Mouse (Mus musculus): ENCODE data around the gene Wnt1.
"Not testable (repeated sequence)": the region's sequence is repeated elsewhere in the genome, so short reads cannot be mapped to it uniquely, and the experiment has no call there.

Gene Wnt1

DNA sequence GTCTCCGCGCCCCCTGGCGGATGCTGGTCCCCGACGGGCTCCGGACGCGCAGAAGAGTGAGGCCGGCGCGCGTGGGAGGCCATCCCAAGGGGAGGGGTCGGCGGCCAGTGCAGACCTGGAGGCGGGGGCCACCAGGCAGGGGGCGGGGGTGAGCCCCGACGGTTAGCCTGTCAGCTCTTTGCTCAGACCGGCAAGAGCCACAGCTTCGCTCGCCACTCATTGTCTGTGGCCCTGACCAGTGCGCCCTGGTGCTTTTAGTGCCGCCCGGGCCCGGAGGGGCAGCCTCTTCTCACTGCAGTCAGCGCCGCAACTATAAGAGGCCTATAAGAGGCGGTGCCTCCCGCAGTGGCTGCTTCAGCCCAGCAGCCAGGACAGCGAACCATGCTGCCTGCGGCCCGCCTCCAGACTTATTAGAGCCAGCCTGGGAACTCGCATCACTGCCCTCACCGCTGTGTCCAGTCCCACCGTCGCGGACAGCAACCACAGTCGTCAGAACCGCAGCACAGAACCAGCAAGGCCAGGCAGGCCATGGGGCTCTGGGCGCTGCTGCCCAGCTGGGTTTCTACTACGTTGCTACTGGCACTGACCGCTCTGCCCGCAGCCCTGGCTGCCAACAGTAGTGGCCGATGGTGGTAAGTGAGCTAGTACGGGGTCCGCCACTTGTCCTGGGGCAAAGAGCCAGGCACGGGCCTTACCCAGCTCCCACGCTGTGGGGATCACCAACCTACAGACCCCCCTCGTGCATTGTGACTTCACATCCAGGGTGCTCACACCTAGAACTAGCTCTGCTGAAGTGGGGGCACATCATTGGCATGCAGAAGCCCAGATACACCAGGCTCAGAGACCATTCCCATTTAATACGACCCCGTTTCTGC is at the start of gene Wnt1:
Wnt1 (plus strand) TSS at position 197 of the 875 bp plus-strand sequence.
- peak; percentile 60 for DNase-seq

DNA sequence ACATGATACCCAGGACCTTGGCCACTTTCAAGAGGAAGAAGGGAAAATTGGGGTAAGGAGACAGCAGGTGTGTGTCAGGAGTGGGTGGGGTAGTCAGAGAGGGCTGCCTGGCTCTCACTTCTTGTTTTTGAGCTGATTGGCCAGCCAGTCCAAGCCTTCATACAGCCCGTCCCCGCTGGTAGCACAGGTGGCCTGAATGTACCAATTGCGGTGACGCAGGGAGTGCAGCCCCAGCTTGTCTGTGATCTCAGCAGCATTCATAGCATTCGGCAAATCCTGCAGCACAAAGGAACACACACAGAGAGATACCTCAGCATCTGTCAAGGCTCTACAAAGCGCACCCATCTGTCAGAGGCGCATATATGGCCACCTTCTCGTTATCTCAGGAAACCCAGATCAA is 49.4 kb upstream of the Wnt1 start:
- no peak for DNase-seq

DNA sequence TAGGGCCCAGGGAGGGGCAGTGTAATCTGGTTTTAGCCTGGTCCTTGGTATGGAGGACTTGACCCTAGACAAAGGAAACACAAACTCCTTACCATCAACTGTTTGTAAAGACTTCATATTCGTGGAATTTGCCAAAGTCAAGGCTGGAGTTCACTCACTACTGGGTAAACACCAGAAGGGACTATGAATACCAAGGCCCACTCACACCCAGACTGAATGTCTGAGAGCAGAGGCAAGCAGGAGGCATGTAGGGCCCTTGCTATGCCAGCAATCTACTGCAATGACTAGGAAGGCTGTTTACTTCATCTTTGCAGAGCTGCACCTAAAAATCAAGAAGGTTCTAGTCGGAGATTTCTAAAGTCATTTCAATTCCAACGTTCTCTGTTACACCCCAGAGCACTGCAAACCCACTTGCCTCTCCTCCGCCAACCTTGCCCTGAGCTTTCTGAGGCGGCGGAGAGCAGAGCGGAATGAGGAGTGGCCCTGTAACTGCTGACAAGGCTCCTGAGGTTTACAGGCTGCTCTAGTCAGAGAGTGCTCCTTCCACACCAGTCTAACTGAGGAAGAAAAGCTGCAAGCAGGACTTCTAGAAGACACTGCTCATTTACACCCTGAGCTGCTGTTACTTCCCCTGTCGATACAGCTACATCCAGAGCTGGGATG is 46.8 kb upstream of the Wnt1 start:
- DNase-seq, result no peak

DNA sequence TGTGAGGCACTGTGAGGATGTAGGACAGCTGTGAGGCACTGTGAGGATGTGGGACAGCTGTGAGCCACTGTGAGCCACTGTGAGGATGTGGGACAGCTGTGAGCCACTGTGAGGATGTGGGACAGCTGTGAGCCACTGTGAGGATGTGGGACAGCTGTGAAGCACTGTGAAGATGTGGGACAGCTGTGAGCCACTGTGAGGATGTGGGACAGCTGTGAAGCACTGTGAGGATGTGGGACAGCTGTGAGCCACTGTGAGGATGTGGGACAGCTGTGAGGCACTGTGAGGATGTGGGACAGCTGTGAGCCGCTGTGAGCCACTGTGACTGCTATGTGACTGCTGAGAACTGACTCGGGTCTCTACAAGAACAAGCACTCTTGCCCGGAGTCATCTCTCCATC is 45.8 kb upstream of the Wnt1 start:
- not testable (repeated sequence) for DNase-seq

DNA sequence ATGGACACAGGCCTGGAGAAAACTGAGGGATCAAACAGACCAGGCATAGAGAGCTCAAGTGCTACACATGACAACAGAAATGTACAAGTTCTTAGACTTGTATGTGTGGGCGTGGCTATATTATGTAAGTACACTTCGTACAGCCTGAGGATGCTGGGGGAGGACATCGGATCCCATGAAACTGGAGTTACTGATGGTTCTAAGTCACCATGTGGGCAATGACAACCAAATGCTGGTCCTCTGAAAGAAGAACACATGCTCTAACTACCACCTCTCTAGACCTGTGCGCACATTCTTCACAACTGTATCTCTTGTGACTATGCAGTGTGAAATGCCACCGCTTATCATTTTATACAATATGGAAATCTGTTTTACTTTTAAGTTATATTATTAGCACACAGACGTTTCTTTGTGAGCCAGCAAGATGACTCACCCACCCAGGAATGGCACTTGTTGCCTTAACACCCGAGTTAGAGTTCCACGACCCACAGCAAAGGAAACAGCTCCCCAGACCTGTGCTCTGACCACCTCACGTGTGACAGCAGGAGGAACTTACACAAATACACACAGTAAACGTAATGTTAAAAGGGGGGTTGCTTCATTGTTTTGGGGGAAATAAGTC is 43.2 kb upstream of the Wnt1 start:
- no peak for DNase-seq

DNA sequence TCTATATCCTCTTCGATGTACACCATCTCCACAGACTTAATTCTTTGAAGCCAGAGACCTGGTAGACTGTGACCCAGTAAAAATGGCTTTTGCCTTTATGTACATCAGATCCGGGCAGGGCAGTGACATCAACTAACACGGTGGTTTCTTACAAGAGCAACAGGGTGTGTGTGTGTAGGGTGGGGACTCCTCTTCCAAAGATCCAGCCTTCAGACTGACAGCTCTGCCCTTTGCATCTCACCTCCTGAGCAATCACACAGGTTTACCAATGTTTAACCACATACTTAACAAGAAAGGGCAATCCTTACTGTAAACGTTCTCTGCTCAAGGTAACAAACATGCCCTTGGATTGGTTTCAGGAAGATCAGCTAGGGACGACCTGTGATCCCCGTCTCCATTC is 42.4 kb upstream of the Wnt1 start:
- DNase-seq, result peak; percentile 30

DNA sequence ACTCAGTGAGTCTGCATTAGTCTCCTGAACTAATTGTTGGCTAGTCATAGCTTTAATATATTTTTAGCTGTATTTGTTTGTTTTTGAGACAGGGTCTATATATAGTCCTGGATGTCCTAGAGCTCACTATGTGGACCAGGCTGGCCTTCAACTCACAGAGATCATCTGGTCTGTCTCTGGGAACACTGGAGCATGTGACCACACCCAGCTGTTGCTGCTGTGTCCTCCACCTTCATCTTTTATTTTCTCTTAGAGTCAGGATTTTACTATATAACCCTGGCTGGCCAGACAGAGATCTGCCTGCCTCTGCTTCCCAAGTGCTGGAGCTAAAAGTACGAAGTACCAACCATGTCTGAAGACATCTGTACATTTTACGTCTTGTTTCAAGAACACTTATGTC is 40.6 kb upstream of the Wnt1 start:
- no peak for DNase-seq

DNA sequence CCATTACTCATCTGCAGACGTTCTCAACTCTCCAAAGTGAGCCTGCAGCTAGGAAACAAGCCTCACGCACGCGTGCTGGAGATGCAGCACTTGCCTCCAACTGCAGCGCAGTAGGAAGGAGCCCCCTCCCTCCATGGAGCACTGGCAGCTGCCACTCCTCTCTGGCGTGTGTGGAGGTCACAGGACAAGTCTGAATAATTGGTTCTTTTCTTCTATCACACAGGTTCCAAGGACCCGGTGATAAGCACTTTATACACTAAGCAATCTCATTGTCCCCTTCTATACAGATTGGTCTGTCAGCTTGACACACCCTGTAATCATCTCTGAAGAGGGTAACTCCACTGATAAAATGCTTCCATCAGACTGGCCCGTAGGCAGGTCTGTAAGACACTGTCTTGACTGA is 36.6 kb upstream of the Wnt1 start:
- no peak for DNase-seq

DNA sequence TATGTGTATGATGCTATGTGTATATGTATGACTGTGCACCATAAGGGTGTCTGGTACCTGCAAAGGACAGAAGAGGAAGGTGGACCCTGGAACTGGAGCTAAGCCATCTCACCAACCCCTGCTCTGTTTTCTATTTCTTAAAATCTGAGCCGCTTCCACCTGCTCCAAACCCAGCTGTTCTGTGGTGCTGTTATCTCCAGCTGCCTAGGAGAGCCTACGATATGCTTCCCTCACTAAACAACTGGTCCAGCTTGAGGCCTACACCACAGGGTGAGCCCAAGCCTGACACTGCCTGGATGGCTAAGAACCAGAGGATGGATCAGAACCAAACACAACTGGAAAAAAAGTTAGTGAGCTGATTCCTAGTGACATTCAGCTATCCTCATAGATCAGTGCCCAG is 35.5 kb upstream of the Wnt1 start:
- DNase-seq, result no peak

DNA sequence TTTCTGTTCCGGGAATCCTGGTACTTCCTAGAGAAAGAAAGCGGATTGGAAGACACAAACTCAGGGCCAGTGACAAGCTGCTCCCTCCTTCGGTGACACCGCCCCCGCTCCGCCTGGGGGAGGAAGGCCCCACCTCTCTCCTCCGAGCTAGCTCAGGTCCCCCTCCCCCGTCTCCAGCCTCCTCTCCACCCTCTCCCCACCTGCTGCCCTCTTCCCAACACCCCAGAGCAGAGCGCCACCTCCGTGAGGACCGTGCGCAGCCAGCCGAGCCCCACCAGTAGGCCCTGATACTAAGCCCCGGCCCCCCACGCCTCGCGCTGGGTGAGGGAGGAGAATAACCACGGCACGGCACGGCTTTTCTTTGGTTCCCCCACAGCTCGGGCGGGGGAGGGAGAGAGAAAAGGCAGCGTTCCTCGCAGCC is 27.4 kb upstream of the Wnt1 start:
- peak; percentile 89 for DNase-seq

DNA sequence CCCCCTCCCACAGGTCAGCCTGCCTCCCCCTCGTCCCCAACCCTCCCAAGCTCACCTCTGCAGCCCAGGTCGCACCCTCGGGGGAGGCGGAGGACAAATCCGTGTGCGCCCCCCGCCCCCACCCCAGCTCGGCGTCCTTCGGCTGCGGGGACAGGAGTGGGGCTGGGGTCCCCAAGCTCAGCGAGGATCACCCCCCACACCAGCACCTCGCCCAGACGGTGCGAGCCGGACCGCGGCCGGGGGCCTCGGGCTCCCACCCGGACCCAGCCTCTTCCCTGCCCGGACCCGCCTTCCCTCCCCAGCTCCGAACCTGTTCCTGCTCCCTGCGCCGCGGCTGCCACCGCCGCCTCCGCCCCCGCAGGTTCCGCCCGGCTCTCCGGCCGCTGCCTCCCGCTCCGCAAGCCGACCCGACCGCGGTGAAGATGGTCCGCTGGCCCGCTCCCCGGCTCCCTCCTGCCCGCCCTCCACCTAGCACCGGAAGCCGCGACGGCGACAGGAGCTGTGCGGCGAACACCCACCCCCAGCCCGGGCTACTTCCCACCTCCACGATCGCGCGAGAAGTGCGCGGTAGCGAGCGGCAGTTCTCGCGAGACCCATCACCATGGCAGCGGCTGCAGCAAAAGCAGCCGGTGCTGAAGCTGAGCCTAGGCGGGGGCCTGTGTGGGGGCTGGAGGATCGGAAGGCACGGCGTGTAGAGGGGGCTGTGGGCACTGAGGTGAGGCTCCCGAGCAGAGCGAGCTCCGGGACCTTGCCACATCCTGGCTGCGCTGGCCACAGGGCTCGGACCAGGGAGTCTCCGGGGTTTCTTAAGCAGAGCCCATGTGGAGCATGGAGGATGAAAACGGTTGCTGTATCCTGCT is 26.8 kb upstream of the Wnt1 start, which contains the start of gene Arf3:
Arf3 (minus strand) TSS at position 545 of the 860 bp plus-strand sequence.
- DNase-seq, result peak; percentile 98

DNA sequence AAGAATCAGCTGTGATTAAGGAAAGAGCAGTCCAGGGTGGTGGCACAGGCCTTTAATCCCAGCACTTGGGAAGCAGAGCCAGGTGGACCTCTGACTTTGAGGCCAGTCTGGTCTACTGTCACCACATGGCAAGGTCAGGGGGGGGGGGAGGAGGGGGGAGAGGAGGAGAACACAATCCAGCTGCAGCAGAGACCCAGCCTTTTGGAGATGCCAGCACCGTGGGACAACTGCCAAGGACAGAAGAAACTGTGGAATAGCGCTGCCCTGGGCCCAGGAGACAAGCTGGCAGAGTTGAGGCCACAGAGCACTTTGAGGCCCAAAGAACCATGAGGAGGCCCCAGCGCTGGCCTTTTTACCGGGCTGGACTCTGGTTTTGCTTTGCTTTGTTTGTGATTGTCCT is 23.7 kb upstream of the Wnt1 start:
- no peak for DNase-seq

DNA sequence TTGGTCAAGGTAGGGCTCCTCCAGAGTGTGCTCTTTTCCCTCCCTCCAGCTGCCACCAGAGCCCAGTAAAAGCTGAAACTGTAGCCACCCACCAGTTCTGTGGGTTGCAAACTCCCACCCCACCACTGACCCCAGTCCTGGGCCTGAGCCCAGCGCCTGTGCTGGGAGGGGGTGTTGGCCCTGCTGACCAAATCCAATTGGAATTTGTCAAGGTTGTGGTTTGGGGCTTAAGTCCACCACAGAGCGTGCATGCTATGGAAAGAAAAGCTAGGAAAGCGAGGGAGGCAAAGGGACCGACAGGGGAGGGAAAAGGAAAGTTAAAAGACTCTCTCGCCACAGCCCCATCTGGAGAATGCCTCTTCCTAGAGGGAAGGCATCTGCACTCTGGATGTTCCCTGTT is 21.4 kb upstream of the Wnt1 start:
- no peak for DNase-seq

DNA sequence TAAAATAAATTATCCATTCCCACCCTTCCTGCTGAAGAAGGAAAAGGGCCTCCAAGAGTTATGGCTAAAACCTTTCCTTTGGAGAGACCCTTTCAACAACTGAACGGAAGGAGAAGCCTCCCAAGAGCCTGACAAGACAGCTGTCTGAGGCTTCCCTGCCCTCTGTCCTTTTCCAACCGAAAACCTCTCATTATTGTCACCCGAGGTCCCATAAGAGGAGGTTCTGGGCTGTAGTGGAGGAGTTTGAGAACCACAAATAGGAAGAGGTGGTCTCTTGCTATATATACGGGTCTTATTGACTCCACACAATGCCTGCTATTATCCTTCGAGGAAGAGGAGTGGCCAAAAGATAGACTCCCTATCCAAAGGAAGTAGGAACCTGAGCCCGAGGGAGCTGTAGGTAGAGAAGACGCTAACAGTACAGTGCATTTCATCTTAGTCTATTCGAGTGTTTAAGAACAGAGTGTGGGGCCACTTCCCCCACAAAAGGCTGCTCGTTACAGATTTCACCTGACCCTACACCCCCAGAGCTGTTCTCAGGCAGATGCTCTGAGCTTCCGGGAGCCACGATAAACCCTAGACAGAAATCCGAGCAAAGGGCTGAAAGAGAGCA is 17.7 kb upstream of the Wnt1 start:
- no peak for DNase-seq

DNA sequence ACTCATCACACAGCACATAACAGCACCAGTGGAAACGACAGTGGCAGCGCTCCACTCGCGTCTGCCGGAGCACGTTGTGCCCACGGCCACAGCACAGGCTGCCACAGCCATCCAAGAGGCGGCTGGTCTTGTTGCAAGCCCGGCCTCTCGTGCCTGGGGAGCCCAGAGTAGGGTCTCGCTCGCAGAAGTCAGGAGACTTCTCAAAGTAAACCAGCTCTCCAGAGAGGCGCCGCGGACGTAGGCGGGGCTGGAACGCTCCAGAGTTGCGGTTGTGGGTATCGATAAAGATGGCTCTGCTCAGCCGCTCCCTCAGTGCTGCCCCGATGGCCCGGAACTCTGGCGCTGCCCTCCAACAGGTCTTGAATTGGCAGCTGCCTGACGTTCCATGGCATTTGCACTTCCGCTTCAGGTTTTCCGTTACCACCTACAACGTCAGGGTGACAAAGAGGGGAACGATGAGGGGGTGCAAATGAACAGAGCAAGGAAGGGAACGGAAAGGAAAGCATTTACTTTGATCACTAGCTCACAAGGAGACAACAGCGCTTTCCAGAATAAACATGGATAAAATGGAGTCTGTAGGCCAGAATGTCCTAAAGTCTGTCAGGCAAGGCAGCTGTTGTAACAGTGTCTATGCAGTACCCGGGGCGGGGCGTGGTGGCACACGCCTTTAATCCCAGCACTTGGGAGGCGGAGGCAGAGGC is 17.0 kb upstream of the Wnt1 start:
- DNase-seq, result no peak

DNA sequence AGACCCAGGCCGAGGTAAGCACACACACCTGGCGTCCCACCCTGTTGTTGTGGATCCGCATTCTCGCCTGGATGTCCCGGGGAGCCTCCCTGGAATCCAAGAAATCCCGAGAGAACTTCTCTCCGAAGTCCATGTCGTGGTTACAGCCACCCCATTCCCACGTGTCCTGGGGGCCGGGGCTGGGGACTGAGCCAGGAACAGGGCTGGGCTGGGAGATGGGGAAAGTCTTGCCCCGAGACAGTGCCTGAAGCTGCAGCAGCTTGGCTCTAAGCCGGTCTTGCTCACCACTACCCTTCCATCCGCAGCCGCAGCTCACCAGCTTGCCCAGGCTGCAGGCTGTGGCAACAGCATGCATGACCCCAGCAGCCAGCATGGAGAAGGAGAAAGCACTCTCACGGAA is 15.6 kb upstream of the Wnt1 start:
- no peak for DNase-seq

DNA sequence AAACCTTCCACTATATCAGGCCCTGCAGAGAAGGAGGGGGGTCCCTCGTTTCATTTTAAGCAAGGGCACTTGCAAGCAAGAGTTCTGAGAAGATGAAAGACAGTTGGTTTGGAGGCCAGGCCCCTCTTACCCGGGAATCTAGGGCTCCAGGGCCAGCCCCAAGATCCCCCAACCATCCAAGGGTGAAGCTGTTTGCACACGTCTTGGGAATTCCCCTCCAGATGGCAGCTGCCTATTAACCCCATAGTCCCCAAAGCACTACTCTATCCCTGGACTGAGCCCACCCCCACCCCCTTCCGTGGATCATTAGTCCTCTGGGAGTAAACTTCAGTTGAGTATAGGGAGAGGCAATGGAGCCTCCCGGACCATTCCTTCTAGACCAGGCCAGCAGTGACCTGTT is 14.1 kb upstream of the Wnt1 start:
- DNase-seq, result no peak

DNA sequence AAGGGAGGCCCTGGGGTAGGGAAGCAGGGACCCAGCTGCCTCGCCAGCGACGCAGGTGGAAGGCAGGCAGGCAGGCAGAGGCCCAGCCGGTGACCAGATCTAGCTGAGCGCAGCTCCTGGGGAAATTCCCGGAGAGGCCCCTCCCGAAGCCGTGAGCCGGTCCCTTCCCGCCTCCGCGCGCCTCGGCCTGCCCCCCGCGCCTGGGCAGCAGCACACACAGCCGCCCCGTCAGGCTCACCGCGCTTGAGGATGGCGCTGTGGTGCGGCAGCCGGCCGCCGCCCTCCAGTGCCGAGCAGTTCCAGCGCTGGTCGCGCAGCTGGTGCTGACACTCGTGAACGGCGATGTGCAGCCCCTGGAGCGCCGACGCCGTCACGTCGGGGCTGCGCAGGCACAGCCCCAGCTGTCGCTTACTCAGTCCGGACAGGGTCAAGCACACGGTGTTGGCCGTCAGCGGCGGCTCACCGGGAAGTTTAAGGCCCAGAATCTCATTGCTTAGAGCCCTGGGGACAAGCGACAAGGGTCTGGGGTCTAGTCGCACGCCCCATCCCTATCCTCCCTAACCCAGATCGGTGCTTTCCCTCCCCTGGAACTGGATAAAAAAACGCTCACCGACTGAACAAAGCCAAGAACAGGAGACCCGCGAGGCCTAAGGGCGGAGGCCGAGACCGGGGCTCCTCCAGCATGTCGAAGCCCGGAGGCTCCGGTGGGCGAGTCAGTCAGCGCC is 13.2 kb upstream of the Wnt1 start:
- peak; percentile 54 for DNase-seq

DNA sequence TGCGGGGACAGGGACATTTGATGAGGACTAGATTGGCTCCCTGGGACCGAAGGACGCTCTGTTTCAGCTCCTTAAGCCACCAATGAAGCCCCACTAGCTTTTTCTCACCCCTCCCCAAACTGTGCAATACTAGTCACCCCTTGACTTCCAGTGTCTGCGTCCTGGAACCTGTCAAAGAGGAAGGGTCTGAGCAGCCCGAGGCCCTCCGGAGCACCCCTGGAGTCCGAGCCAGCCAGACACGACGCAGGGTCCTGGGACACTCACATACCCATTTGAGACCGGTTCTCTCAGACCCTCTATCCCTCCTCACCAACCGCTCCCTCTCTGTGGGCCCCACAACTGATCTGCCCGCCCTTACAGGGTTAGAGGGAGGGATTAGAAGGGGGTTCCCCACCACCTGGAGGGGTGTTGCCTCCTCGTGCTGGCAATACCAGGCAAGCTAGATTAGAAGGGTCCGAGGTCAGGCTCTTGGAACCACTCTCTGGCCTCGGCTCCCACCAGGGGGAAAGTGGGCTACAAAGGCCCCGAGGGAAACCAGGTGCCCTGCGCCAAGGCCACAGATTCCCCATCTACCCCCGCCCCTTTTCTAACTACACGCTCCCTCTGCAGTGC is 12.5 kb upstream of the Wnt1 start:
- no peak for DNase-seq

DNA sequence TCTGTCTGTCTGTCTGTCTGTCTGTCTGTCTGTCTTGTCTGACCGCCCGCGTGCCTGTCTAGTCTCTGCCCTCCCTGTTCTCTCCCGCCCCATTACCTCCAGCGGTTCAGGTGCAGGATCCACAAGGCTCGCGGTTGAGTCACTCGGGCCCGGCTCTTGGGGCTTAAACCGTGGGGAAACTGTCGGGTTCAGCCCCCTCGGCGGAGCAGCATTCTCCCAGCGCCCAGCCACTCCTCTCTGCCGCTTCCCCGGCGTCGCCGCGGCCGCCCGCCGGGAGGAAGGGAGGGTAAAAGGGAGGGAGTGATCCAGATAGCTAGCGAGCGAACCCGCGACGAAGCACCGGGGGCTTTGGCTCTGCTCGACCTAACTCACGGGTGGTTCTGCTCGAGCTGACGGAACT is 11.9 kb upstream of the Wnt1 start, which contains the start of gene Wnt10b:
Wnt10b (minus strand) TSS at position 389 of the 400 bp plus-strand sequence.
- no peak for DNase-seq
